Mouse (Mus musculus) liver, embryonic 16.5 days (tissue): ENCODE data around the gene Mgp. TPM values are rescaled to one million over a fixed set of nuclear protein-coding genes. Genes with fewer than 3 reads are reported as not detected.
"Not testable (repeated sequence)": the region's sequence is repeated elsewhere in the genome, so short reads cannot be mapped to it uniquely, and the experiment has no call there.

Experiments
- ATAC-seq: fragments of 200-750 bp; cut with Nextera tagmentation; 2 replicates; pipeline ENCODE4 v1.8.0; 2017; ENCODE audit warnings: low read depth, mild to moderate bottlenecking, moderate number of reproducible peaks, moderate library complexity
- H3K27ac ChIP-seq: fragments of 300-500 bp; sonication (generic); 2 replicates; pipeline ENCODE4 v1.5.1; 2014; ENCODE audit warnings: mild to moderate bottlenecking, low read length
- H3K27me3 ChIP-seq: fragments of 300-500 bp; sonication (generic); 2 replicates; pipeline ENCODE4 v1.6.1; 2014; ENCODE audit warnings: low read depth, low read length, mixed read lengths; ENCODE audit not compliant: control insufficient read depth, insufficient read depth
- H3K36me3 ChIP-seq: fragments of 300-500 bp; sonication (generic); 2 replicates; pipeline ENCODE4 v1.6.1; 2014; ENCODE audit warnings: mild to moderate bottlenecking; ENCODE audit not compliant: control insufficient read depth, insufficient read depth
- H3K4me1 ChIP-seq: fragments of 300-500 bp; sonication (generic); 2 replicates; pipeline ENCODE4 v1.6.1; 2014; ENCODE audit warnings: low read depth, low read length, mixed read lengths; ENCODE audit not compliant: control insufficient read depth
- H3K4me2 ChIP-seq: fragments of 300-500 bp; sonication (generic); 2 replicates; pipeline ENCODE4 v1.6.1; 2014; ENCODE audit warnings: low read depth, low read length, mixed read lengths
- H3K4me3 ChIP-seq: fragments of 300-500 bp; sonication (generic); 2 replicates; pipeline ENCODE4 v1.5.1; 2014; ENCODE audit warnings: low read depth, mild to moderate bottlenecking, low read length
- H3K9ac ChIP-seq: fragments of 300-500 bp; sonication (generic); 2 replicates; pipeline ENCODE4 v1.6.1; 2014; ENCODE audit warnings: low read depth, low read length
- H3K9me3 ChIP-seq: fragments of 300-500 bp; sonication (generic); replicated peaks from 2 replicates; pipeline ENCODE4 v1.6.1; 2016; ENCODE audit warnings: low read length; ENCODE audit not compliant: control insufficient read depth
- WGBS: fragments of 180-500 bp; shearing (Covaris S2); extraction: QIAGEN DNeasy Blood & Tissue Kit; methylation state at CpG from one replicate; pipeline ENCODE4 v1.1.7; 2014; ENCODE audit not compliant: insufficient replicate concordance; 5-methylcytosine and 5-hydroxymethylcytosine counted together
- polyA plus RNA-seq: library from polyadenylated mRNA; unstranded; fragments of >200 nt; fragmentation: Nextera tagmentation; extraction: Ambion mirVana; gene quantifications from 2 replicates; pipeline ENCODE4 v1.2.1, GENCODE M21; 2015

Mgp gene
- polyA plus RNA-seq, 1 experiment from 2014 or later, result 4.8 TPM

GRCm38 (mm10) chr6:136889067-136889466, 13.4 kb upstream of the Mgp start:
- ATAC-seq, result no peak
- H3K9me3 ChIP-seq, result no peaks in the 10 kb centered on the region
- no peak overlapping the region for H3K4me2 ChIP-seq
- H3K27ac ChIP-seq, result no peak overlapping the region
- WGBS, result 78% methylated on average over 6 of the region's 6 CpGs
- H3K4me1 ChIP-seq, result no peaks in the 10 kb centered on the region
- H3K9ac ChIP-seq, result no peak overlapping the region
- H3K27me3 ChIP-seq, result no peaks in the 10 kb centered on the region
- no peaks in the 10 kb centered on the region for H3K36me3 ChIP-seq
- no peak overlapping the region for H3K4me3 ChIP-seq

- no peak for ATAC-seq
- Histone ChIP-seq H3K36me3 (no peaks in the 10 kb centered on the region), H3K27me3 (no peaks in the 10 kb centered on the region), H3K9ac (no peak overlapping the region), H3K9me3 (no peaks in the 10 kb centered on the region), H3K4me1 (no peaks in the 10 kb centered on the region), H3K4me2 (no peak overlapping the region), H3K4me3 (no peak overlapping the region), H3K27ac (no peak overlapping the region)
- 59% methylated on average over 9 of the region's 9 CpGs for WGBS
Observed at GRCm38 (mm10) chr6:136887854-136888253, 12.2 kb upstream of the Mgp start.

GRCm38 (mm10) chr6:136884766-136885165, 9.1 kb upstream of the Mgp start:
- not testable (repeated sequence) for H3K36me3 ChIP-seq, H3K9ac ChIP-seq, H3K9me3 ChIP-seq, ATAC-seq, H3K4me3 ChIP-seq, H3K27me3 ChIP-seq, H3K4me1 ChIP-seq, H3K27ac ChIP-seq, H3K4me2 ChIP-seq
- 47% methylated on average over 1 of the region's 1 CpGs for WGBS

GRCm38 (mm10) chr6:136883961-136884360, 8.3 kb upstream of the Mgp start:
- no peaks in the 10 kb centered on the region for H3K27me3 ChIP-seq
- no peak overlapping the region for H3K4me2 ChIP-seq
- no peak for ATAC-seq
- no peak overlapping the region for H3K27ac ChIP-seq
- no peaks in the 10 kb centered on the region for H3K4me1 ChIP-seq
- 68% methylated on average over 6 of the region's 6 CpGs for WGBS
- no peaks in the 10 kb centered on the region for H3K9me3 ChIP-seq
- H3K9ac ChIP-seq, result no peak overlapping the region
- no peaks in the 10 kb centered on the region for H3K36me3 ChIP-seq
- no peak overlapping the region for H3K4me3 ChIP-seq

- Histone ChIP-seq H3K4me1 (no peaks in the 10 kb centered on the region), H3K36me3 (no peaks in the 10 kb centered on the region), H3K9ac (no peak overlapping the region), H3K27ac (no peak overlapping the region), H3K4me3 (no peak overlapping the region), H3K4me2 (no peak overlapping the region), H3K27me3 (no peaks in the 10 kb centered on the region), H3K9me3 (no peaks in the 10 kb centered on the region)
- 46% methylated on average over 3 of the region's 3 CpGs for WGBS
- ATAC-seq, result no peak
Observed at GRCm38 (mm10) chr6:136883431-136883915, 7.8 kb upstream of the Mgp start.

- no peaks in the 10 kb centered on the region for H3K4me1 ChIP-seq
- H3K9me3 ChIP-seq, result no peaks in the 10 kb centered on the region
- 60% methylated on average over 8 of the region's 8 CpGs for WGBS
- no peak overlapping the region for H3K4me3 ChIP-seq
- H3K9ac ChIP-seq, result no peak overlapping the region
- H3K36me3 ChIP-seq, result no peaks in the 10 kb centered on the region
- no peaks in the 10 kb centered on the region for H3K27me3 ChIP-seq
- ATAC-seq, result no peak
- no peak overlapping the region for H3K4me2 ChIP-seq
- H3K27ac ChIP-seq, result no peak overlapping the region
Observed at GRCm38 (mm10) chr6:136881678-136882077, 6.1 kb upstream of the Mgp start.

GRCm38 (mm10) chr6:136874599-136874998, 1.0 kb downstream of the Mgp start:
- WGBS, result 57% methylated on average over 8 of the region's 8 CpGs
- H3K9me3 ChIP-seq, result no peaks in the 10 kb centered on the region
- H3K4me1 ChIP-seq, result no peaks in the 10 kb centered on the region
- ATAC-seq, result no peak
- H3K27ac ChIP-seq, result no peak overlapping the region
- H3K9ac ChIP-seq, result no peak overlapping the region
- no peaks in the 10 kb centered on the region for H3K27me3 ChIP-seq
- no peak overlapping the region for H3K4me2 ChIP-seq
- H3K4me3 ChIP-seq, result no peak overlapping the region
- no peaks in the 10 kb centered on the region for H3K36me3 ChIP-seq

GRCm38 (mm10) chr6:136868921-136869320, 6.7 kb downstream of the Mgp start:
- 62% methylated on average over 5 of the region's 5 CpGs for WGBS
- no peaks in the 10 kb centered on the region for H3K9me3 ChIP-seq
- no peaks in the 10 kb centered on the region for H3K4me1 ChIP-seq
- H3K9ac ChIP-seq, result no peak overlapping the region
- ATAC-seq, result no peak
- H3K36me3 ChIP-seq, result no peaks in the 10 kb centered on the region
- H3K27me3 ChIP-seq, result no peaks in the 10 kb centered on the region
- no peak overlapping the region for H3K4me3 ChIP-seq
- no peak overlapping the region for H3K27ac ChIP-seq
- no peak overlapping the region for H3K4me2 ChIP-seq

- H3K4me3 ChIP-seq, result no peak overlapping the region
- ATAC-seq, result no peak
- H3K27ac ChIP-seq, result no peak overlapping the region
- 67% methylated on average over 4 of the region's 4 CpGs for WGBS
- no peak overlapping the region for H3K9ac ChIP-seq
- no peaks in the 10 kb centered on the region for H3K9me3 ChIP-seq
- H3K4me1 ChIP-seq, result no peaks in the 10 kb centered on the region
- H3K4me2 ChIP-seq, result no peak overlapping the region
- no peaks in the 10 kb centered on the region for H3K27me3 ChIP-seq
- no peaks in the 10 kb centered on the region for H3K36me3 ChIP-seq
Observed at GRCm38 (mm10) chr6:136866150-136866549, 9.5 kb downstream of the Mgp start.
